Mouse (Mus musculus) adrenal gland, adult 10 weeks (tissue): ENCODE data around the gene Cst10. TPM values are rescaled to one million over a fixed set of nuclear protein-coding genes. Genes with fewer than 3 reads are reported as not detected.

ENCODE experiments used
- polyA plus RNA-seq: library from polyadenylated mRNA; stranded (reverse); fragments of 350-450 nt; fragmentation: Illumina TruSeq; extraction: RNeasy Lipid Tissue Mini Kit (QIAGEN cat#74804); gene quantifications from one replicate; pipeline ENCODE4 v1.2.3, GENCODE M21; 2014; ENCODE audit warnings: low read depth, low replicate concordance

The Cst10 gene
- not detected for polyA plus RNA-seq

DNA sequence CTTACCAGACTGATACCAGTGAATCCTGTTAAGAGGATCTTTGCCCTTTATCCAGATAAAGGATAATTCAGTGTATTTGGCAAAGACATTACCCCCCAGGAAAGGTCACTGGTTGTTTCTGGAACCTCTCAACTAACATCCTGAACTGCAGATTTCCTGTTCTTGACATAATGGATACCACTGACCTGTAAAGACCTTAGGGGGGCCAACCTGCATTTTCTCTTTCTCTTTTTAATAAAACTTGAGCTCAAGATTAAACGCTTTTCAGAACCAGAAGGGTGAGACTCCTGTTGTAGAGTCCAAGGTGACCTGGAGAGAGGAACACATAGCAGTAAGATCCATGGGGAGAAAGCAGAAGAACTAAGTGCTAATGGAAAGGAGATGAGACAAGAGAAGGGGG lies at the start of gene Cst10:
TSS of gene Cst10 (plus strand) at position 301 of the 400 bp plus-strand sequence.

